Mouse (Mus musculus) limb, embryonic 14.5 days (tissue): ENCODE results near the gene Csrnp2. TPM values are rescaled to one million over a fixed set of nuclear protein-coding genes. Genes with fewer than 3 reads are reported as not detected.
A peak's percentile ranks its signal among the peaks of the same experiment; 100 is the strongest.

ENCODE experiments used
- ATAC-seq: fragments of 200-750 bp; cut with Nextera tagmentation; 2 replicates; pipeline ENCODE4 v1.8.0; 2017; ENCODE audit warnings: low read depth, moderate number of reproducible peaks, moderate TSS enrichment; ENCODE audit not compliant: low FRiP score
- DNase-seq: peaks from one replicate; pipeline ENCODE4 v3.0.0-alpha.2; 2015; ENCODE audit warnings: low spot score
- H3K27ac ChIP-seq: fragments of 300-500 bp; sonication (generic); replicated peaks from 2 replicates; pipeline ENCODE4 v1.5.1; 2014; ENCODE audit warnings: low read depth, mild to moderate bottlenecking, low read length, moderate library complexity, mixed read lengths
- H3K27me3 ChIP-seq: fragments of 300-500 bp; sonication (generic); 2 replicates; pipeline ENCODE4 v1.6.1; 2014; ENCODE audit warnings: low read length, mixed read lengths; ENCODE audit not compliant: control insufficient read depth, insufficient read depth
- H3K36me3 ChIP-seq: fragments of 300-500 bp; sonication (generic); 2 replicates; pipeline ENCODE4 v1.6.1; 2014; ENCODE audit warnings: mild to moderate bottlenecking, low read length, moderate library complexity, mixed read lengths; ENCODE audit not compliant: control insufficient read depth, insufficient read depth
- H3K4me1 ChIP-seq: fragments of 300-500 bp; sonication (generic); 2 replicates; pipeline ENCODE4 v1.6.1; 2014; ENCODE audit warnings: antibody characterized with exemption, low read length, mixed read lengths; ENCODE audit not compliant: control insufficient read depth, insufficient read depth
- H3K4me2 ChIP-seq: fragments of 300-500 bp; sonication (generic); replicated peaks from 2 replicates; pipeline ENCODE4 v1.6.1; 2014; ENCODE audit warnings: low read depth, mild to moderate bottlenecking, low read length, moderate library complexity; ENCODE audit not compliant: severe bottlenecking
- H3K4me3 ChIP-seq: fragments of 300-500 bp; sonication (generic); replicated peaks from 2 replicates; pipeline ENCODE4 v1.5.1; 2014; ENCODE audit warnings: low read length
- H3K9ac ChIP-seq: fragments of 300-500 bp; sonication (generic); 2 replicates; pipeline ENCODE4 v1.6.1; 2014; ENCODE audit warnings: mild to moderate bottlenecking, low read depth, low read length, moderate library complexity; ENCODE audit not compliant: severe bottlenecking
- H3K9me3 ChIP-seq: fragments of 300-500 bp; sonication (generic); 2 replicates; pipeline ENCODE4 v1.6.1; 2016; ENCODE audit warnings: low read length; ENCODE audit not compliant: control insufficient read depth
- POLR2A ChIP-seq: fragments of 200-500 bp; IDR thresholded peaks from 2 replicates; pipeline ENCODE4 v1.8.0; 2012; ENCODE audit warnings: inconsistent platforms, mild to moderate bottlenecking, moderate library complexity, borderline replicate concordance; ENCODE audit not compliant: insufficient read depth, insufficient read length; ENCODE audit errors: extremely low read depth
- WGBS: fragments of 180-500 bp; shearing (Covaris S2); extraction: QIAGEN DNeasy Blood & Tissue Kit; methylation state at CpG from one replicate; pipeline ENCODE4 v1.1.7; 2014; 5-methylcytosine and 5-hydroxymethylcytosine counted together
- polyA plus RNA-seq, 2 experiments: library from polyadenylated mRNA; depleted of rRNA in 1 of 2; stranded (reverse) in 1 of 2; unstranded in 1 of 2; fragments of >200 nt; fragmentation: Nextera tagmentation in 1 of 2; extraction: Ambion mirVana in 1 of 2; gene quantifications; 2 replicates each; pipeline versions ENCODE4 v1.2.1 to v1.2.3; 2012 to 2014

Csrnp2 gene
- polyA plus RNA-seq, 2 experiments: 14.6 to 18.2 TPM

DNA sequence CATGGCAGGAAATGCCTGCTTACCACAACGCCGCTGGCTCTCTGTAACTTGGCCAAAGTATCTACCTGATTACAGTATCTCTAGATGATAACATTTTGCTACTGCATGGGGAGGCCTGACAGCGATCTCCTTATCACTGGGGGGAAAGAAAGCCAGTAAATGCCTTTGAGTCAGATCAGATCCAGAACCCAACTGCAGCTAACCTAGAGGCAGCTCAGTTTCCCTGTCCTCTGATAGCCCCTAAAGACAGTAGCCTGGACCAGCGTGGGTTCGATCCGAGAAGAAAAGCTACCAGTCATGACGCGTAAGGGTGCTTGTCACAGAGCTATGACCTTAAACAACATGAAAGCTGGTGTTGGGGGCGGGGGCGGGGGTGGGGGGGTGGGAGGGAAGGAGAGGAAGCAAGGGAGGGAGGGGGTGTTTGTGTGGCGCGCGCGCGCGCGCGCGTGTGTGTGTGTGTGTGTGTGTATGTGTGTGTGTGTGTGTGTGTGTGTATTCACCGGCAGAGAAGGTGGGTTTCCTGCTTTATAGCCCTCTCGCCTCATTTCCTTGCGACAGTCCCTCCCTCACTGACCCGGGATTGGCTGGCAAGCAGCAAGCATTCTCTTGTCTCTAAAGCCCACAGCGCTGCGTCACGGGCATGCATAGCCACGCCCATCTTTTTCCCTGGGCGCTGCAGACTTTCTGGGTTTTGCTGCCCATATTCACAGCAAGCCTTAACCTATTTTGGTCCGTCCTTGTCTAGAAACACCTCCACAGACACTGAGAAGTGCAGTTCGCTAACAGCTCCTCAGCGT is 52.0 kb downstream of the Csrnp2 start:
- Histone ChIP-seq H3K4me3 (peak overlapping the region; percentile 34), H3K4me2 (peak overlapping the region; percentile 74), H3K9ac (peak overlapping the region; percentile 46), H3K9me3 (no peaks in the 10 kb centered on the region), H3K36me3 (no peaks in the 10 kb centered on the region), H3K27ac (peak overlapping the region; percentile 86), H3K27me3 (no peaks in the 10 kb centered on the region), H3K4me1 (0 out of 2 replicates have a peak, but pooled peaks cover 6% of the 10 kb centered on the region)
- ATAC-seq (peak; percentile 97), DNase-seq (peak; percentile 90)
- 4% methylated on average over 20 of the region's 31 CpGs for WGBS
- TF ChIP-seq POLR2A: no peak

GRCm38 (mm10) chr15:100436518-100436917 is 58.8 kb downstream of the Csrnp2 start:
- no peak for DNase-seq
- Histone ChIP-seq H3K4me1 (no peaks in the 10 kb centered on the region), H3K36me3 (no peaks in the 10 kb centered on the region), H3K9ac (no peak overlapping the region), H3K4me3 (no peak overlapping the region), H3K27me3 (no peaks in the 10 kb centered on the region), H3K4me2 (no peak overlapping the region), H3K27ac (no peak overlapping the region), H3K9me3 (no peaks in the 10 kb centered on the region)
- ATAC-seq: no peak
- no peak for TF ChIP-seq POLR2A
- WGBS: 67% methylated on average over 10 of the region's 10 CpGs

DNA sequence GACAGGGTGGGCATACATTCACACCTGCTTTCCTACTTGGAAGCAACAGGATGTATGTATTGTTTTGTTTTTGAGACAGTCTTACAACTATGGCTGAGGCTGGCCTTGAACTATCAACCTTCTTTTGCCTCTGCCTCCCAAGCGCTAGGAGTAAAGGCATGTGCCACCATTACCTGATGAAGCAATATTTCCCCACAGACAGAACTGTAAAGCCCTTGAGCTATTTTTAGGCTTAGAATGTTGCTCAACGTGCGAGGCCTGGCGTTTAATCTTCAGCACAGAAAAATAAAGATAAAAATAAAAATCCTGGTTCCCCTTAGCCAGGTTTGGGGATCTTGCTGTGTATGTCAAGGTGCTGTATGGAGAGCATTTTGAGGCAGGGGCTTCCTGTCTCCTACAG is 59.2 kb downstream of the Csrnp2 start:
- Histone ChIP-seq H3K9ac (no peak overlapping the region), H3K4me3 (no peak overlapping the region), H3K4me1 (no peaks in the 10 kb centered on the region), H3K27ac (no peak overlapping the region), H3K4me2 (no peak overlapping the region), H3K27me3 (no peaks in the 10 kb centered on the region), H3K36me3 (no peaks in the 10 kb centered on the region), H3K9me3 (no peaks in the 10 kb centered on the region)
- WGBS: 81% methylated on average over 4 of the region's 4 CpGs
- TF ChIP-seq POLR2A: no peak
- no peak for ATAC-seq
- no peak for DNase-seq

DNA sequence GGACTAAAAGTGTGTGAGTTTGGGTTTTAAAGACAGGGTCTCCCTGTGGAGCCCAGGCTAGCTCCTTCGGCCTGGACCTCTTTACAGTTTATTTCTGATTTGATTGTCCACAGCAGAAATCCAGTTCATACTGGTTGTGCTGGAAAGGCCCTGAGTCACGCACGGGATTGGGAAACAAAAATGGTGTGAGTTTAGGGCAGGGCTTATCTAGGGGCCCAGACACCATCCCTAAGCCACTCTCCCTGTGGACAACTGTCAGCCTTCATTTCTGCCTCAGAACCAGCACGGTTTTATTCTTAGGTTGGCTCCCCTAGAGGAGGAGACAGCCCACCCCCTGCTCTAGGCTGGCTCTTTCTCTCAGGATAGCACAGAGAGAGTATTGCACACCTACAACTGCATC is 62.1 kb downstream of the Csrnp2 start:
- ATAC-seq (no peak), DNase-seq (no peak)
- Histone ChIP-seq H3K9ac (no peak overlapping the region), H3K4me2 (no peak overlapping the region), H3K27me3 (no peaks in the 10 kb centered on the region), H3K4me1 (no peaks in the 10 kb centered on the region), H3K36me3 (no peaks in the 10 kb centered on the region), H3K4me3 (no peak overlapping the region), H3K9me3 (no peaks in the 10 kb centered on the region), H3K27ac (no peak overlapping the region)
- WGBS: 58% methylated on average over 4 of the region's 4 CpGs
- TF ChIP-seq POLR2A: no peak

GRCm38 (mm10) chr15:100429959-100430565 is 65.2 kb downstream of the Csrnp2 start:
- Histone ChIP-seq H3K4me1 (no peaks in the 10 kb centered on the region), H3K4me2 (no peak overlapping the region), H3K27me3 (no peaks in the 10 kb centered on the region), H3K36me3 (no peaks in the 10 kb centered on the region), H3K27ac (no peak overlapping the region), H3K9me3 (no peaks in the 10 kb centered on the region), H3K4me3 (no peak overlapping the region), H3K9ac (no peak overlapping the region)
- no peak for TF ChIP-seq POLR2A
- DNase-seq (no peak), ATAC-seq (no peak)
- 74% methylated on average over 11 of the region's 11 CpGs for WGBS

Other genes starting within 250 kb of the Csrnp2 start
- gene Tmprss12, start 214.7 kb downstream of the Csrnp2 start, polyA plus RNA-seq (2012; rRNA removed): not detected in 2 replicates
- gene Tmprss12, start 214.7 kb downstream of the Csrnp2 start, polyA plus RNA-seq (2014; fragmentation: Nextera tagmentation; extraction: Ambion mirVana): not detected in 2 replicates
- gene Mettl7a1, start 191.3 kb downstream of the Csrnp2 start, polyA plus RNA-seq (2012; rRNA removed): 12.2 and 14.9 TPM in 2 replicates
- gene Mettl7a1, start 191.3 kb downstream of the Csrnp2 start, polyA plus RNA-seq (2014; fragmentation: Nextera tagmentation; extraction: Ambion mirVana): 3.0 and 4.1 TPM in 2 replicates
- gene Mettl7a3, start 160.6 kb downstream of the Csrnp2 start, polyA plus RNA-seq (2012; rRNA removed): 0.55 and 0.60 TPM in 2 replicates
- gene Mettl7a3, start 160.6 kb downstream of the Csrnp2 start, polyA plus RNA-seq (2014; fragmentation: Nextera tagmentation; extraction: Ambion mirVana): 0.64 and 0.70 TPM in 2 replicates
- gene Methig1, start 142.3 kb downstream of the Csrnp2 start, polyA plus RNA-seq (2012; rRNA removed): 0.05 TPM in 1 of 2 replicates, not detected in the other
- gene Methig1, start 142.3 kb downstream of the Csrnp2 start, polyA plus RNA-seq (2014; fragmentation: Nextera tagmentation; extraction: Ambion mirVana): not detected in 2 replicates
- gene Mettl7a2, start 142.3 kb downstream of the Csrnp2 start, polyA plus RNA-seq (2012; rRNA removed): 0.08 and 0.13 TPM in 2 replicates
- not detected in 2 replicates for gene Mettl7a2, start 142.3 kb downstream of the Csrnp2 start, polyA plus RNA-seq (2014; fragmentation: Nextera tagmentation; extraction: Ambion mirVana)
- not detected in 2 replicates for gene Higd1c, start 130.9 kb downstream of the Csrnp2 start, polyA plus RNA-seq (2012; rRNA removed)
- not detected in 2 replicates for gene Higd1c, start 130.9 kb downstream of the Csrnp2 start, polyA plus RNA-seq (2014; fragmentation: Nextera tagmentation; extraction: Ambion mirVana)
- gene Gm5475, start 73.3 kb downstream of the Csrnp2 start, polyA plus RNA-seq (2012; rRNA removed): 0.03 and 0.04 TPM in 2 replicates
- gene Gm5475, start 73.3 kb downstream of the Csrnp2 start, polyA plus RNA-seq (2014; fragmentation: Nextera tagmentation; extraction: Ambion mirVana): 0.12 TPM in 1 of 2 replicates, not detected in the other
- 30.3 and 41.1 TPM in 2 replicates for gene Slc11a2, start 70.4 kb downstream of the Csrnp2 start, polyA plus RNA-seq (2012; rRNA removed)
- gene Slc11a2, start 70.4 kb downstream of the Csrnp2 start, polyA plus RNA-seq (2014; fragmentation: Nextera tagmentation; extraction: Ambion mirVana): 20.4 TPM in 2 replicates
- 62.4 and 72.0 TPM in 2 replicates for gene Letmd1, start 26.5 kb downstream of the Csrnp2 start, polyA plus RNA-seq (2012; rRNA removed)
- gene Letmd1, start 26.5 kb downstream of the Csrnp2 start, polyA plus RNA-seq (2014; fragmentation: Nextera tagmentation; extraction: Ambion mirVana): 27.9 and 29.8 TPM in 2 replicates
- 30.1 and 30.5 TPM in 2 replicates for gene Tfcp2, start 56.5 kb upstream of the Csrnp2 start, polyA plus RNA-seq (2012; rRNA removed)
- 23.2 and 26.1 TPM in 2 replicates for gene Tfcp2, start 56.5 kb upstream of the Csrnp2 start, polyA plus RNA-seq (2014; fragmentation: Nextera tagmentation; extraction: Ambion mirVana)
- gene Pou6f1, start 104.5 kb upstream of the Csrnp2 start, polyA plus RNA-seq (2012; rRNA removed): 24.9 and 32.4 TPM in 2 replicates
- 9.8 and 13.5 TPM in 2 replicates for gene Pou6f1, start 104.5 kb upstream of the Csrnp2 start, polyA plus RNA-seq (2014; fragmentation: Nextera tagmentation; extraction: Ambion mirVana)
- 139 and 213 TPM in 2 replicates for gene Dazap2, start 119.9 kb upstream of the Csrnp2 start, polyA plus RNA-seq (2012; rRNA removed)
- gene Dazap2, start 119.9 kb upstream of the Csrnp2 start, polyA plus RNA-seq (2014; fragmentation: Nextera tagmentation; extraction: Ambion mirVana): 185 and 191 TPM in 2 replicates
- gene Smagp, start 141.5 kb upstream of the Csrnp2 start, polyA plus RNA-seq (2012; rRNA removed): 18.5 and 19.7 TPM in 2 replicates
- 21.5 and 25.4 TPM in 2 replicates for gene Smagp, start 141.5 kb upstream of the Csrnp2 start, polyA plus RNA-seq (2014; fragmentation: Nextera tagmentation; extraction: Ambion mirVana)
- 3.7 and 4.7 TPM in 2 replicates for gene Bin2, start 174.1 kb upstream of the Csrnp2 start, polyA plus RNA-seq (2012; rRNA removed)
- 2.3 and 3.5 TPM in 2 replicates for gene Bin2, start 174.1 kb upstream of the Csrnp2 start, polyA plus RNA-seq (2014; fragmentation: Nextera tagmentation; extraction: Ambion mirVana)
- 2.6 and 3.9 TPM in 2 replicates for gene Cela1, start 192.4 kb upstream of the Csrnp2 start, polyA plus RNA-seq (2012; rRNA removed)
- gene Cela1, start 192.4 kb upstream of the Csrnp2 start, polyA plus RNA-seq (2014; fragmentation: Nextera tagmentation; extraction: Ambion mirVana): 2.8 and 3.4 TPM in 2 replicates
- 1.1 TPM in 2 replicates for gene Galnt6, start 233.9 kb upstream of the Csrnp2 start, polyA plus RNA-seq (2012; rRNA removed)
- gene Galnt6, start 233.9 kb upstream of the Csrnp2 start, polyA plus RNA-seq (2014; fragmentation: Nextera tagmentation; extraction: Ambion mirVana): 1.4 and 1.9 TPM in 2 replicates